Mouse (Mus musculus) hindbrain, embryonic 11.5 days (tissue): ENCODE measurements around the gene Ndufb3. TPM values are rescaled to one million over a fixed set of nuclear protein-coding genes. Genes with fewer than 3 reads are reported as not detected.
A peak's percentile ranks its signal among the peaks of the same experiment; 100 is the strongest.

Source experiments
- ATAC-seq: fragments of 200-750 bp; cut with Nextera tagmentation; 2 replicates; pipeline ENCODE4 v1.8.0; 2017; ENCODE audit warnings: mild to moderate bottlenecking, moderate TSS enrichment, moderate library complexity; ENCODE audit not compliant: low FRiP score
- DNase-seq: peaks from one replicate; pipeline ENCODE4 v3.0.0-alpha.2; 2015; ENCODE audit warnings: low spot score
- H3K27ac ChIP-seq: fragments of 300-500 bp; sonication (generic); 2 replicates; pipeline ENCODE4 v1.5.1; 2014; ENCODE audit warnings: mild to moderate bottlenecking, low read depth, low read length
- H3K27me3 ChIP-seq: fragments of 300-500 bp; sonication (generic); 2 replicates; pipeline ENCODE4 v1.6.1; 2014; ENCODE audit warnings: mild to moderate bottlenecking, low read length, moderate library complexity, mixed read lengths; ENCODE audit not compliant: control insufficient read depth, insufficient read depth
- H3K36me3 ChIP-seq: fragments of 300-500 bp; sonication (generic); 2 replicates; pipeline ENCODE4 v1.6.1; 2014; ENCODE audit warnings: mild to moderate bottlenecking, low read length, moderate library complexity, mixed read lengths; ENCODE audit not compliant: control insufficient read depth, insufficient read depth
- H3K4me1 ChIP-seq: fragments of 300-500 bp; sonication (generic); replicated peaks from 2 replicates; pipeline ENCODE4 v1.6.1; 2014; ENCODE audit warnings: low read length, mixed read lengths; ENCODE audit not compliant: control insufficient read depth, insufficient read depth
- H3K4me2 ChIP-seq: fragments of 300-500 bp; sonication (generic); replicated peaks from 2 replicates; pipeline ENCODE4 v1.6.1; 2014; ENCODE audit warnings: mild to moderate bottlenecking, low read depth, low read length
- H3K4me3 ChIP-seq: fragments of 300-500 bp; sonication (generic); 2 replicates; pipeline ENCODE4 v1.5.1; 2014; ENCODE audit warnings: low read depth, low read length
- H3K9ac ChIP-seq: fragments of 300-500 bp; sonication (generic); 2 replicates; pipeline ENCODE4 v1.6.1; 2014; ENCODE audit warnings: low read depth, low read length
- H3K9me3 ChIP-seq: fragments of 300-500 bp; sonication (generic); 2 replicates; pipeline ENCODE4 v1.6.1; 2016; ENCODE audit warnings: low read length; ENCODE audit not compliant: control insufficient read depth
- WGBS: fragments of 180-500 bp; shearing (Covaris S2); extraction: QIAGEN DNeasy Blood & Tissue Kit; methylation state at CpG from one replicate; pipeline ENCODE4 v1.1.7; 2014; 5-methylcytosine and 5-hydroxymethylcytosine counted together
- polyA plus RNA-seq: library from polyadenylated mRNA; unstranded; fragments of >200 nt; fragmentation: Nextera tagmentation; extraction: Ambion mirVana; gene quantifications from 2 replicates; pipeline ENCODE4 v1.2.1, GENCODE M21; 2014

Gene Ndufb3
- polyA plus RNA-seq, 1 experiment from 2014 or later = 150 TPM

DNA sequence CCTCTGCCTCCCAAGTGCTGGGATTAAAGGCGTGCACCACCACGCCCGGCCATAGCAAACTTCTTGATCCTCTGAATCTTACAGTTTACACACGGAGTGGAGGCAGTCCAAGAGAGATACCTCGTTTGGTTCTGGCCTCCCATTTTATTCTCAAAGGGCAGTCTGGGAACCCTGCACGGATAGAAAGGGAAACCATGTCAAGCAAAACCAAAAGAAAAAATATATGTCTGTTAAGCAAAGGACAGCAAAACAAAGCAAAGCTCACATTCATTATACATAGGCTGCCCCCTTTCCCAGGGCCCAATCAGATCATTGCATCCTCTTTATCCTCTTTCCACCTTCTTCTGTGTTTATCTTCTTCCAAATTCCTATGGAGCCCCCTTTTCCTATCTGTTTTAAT, 27.6 kb downstream of the Ndufb3 start:
- Histone ChIP-seq H3K27ac (no peak overlapping the region), H3K4me1 (no peaks in the 10 kb centered on the region), H3K4me2 (no peak overlapping the region), H3K9me3 (no peaks in the 10 kb centered on the region), H3K36me3 (no peaks in the 10 kb centered on the region), H3K27me3 (no peaks in the 10 kb centered on the region), H3K4me3 (no peak overlapping the region), H3K9ac (no peak overlapping the region)
- ATAC-seq (no peak), DNase-seq (peak; percentile 13)
- 89% methylated on average over 6 of the region's 6 CpGs for WGBS

DNA sequence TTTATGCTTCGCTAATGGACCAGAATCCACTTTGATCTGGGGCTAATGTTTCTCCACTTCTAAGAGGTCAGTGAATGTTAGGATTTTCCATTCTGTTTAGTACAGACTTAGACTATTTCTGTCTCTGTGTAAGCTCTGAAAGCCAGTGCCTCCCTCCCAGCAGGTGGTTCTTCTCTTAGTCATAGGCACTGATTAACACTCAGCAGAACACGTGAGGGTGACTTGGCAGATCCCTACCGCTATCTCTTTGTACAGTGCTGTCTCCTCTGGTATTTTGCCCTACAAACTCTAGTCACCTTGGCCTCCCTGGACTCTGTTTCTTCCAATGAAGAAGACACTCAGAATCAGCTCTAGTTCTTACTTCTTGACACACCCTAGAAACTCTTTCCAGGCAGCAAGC, 28.2 kb downstream of the Ndufb3 start:
- DNase-seq (no peak), ATAC-seq (no peak)
- H3K27ac ChIP-seq = no peak overlapping the region
- no peaks in the 10 kb centered on the region for H3K4me1 ChIP-seq
- H3K36me3 ChIP-seq = no peaks in the 10 kb centered on the region
- H3K9me3 ChIP-seq = no peaks in the 10 kb centered on the region
- no peak overlapping the region for H3K4me3 ChIP-seq
- no peaks in the 10 kb centered on the region for H3K27me3 ChIP-seq
- H3K9ac ChIP-seq = no peak overlapping the region
- no peak overlapping the region for H3K4me2 ChIP-seq
- WGBS = 80% methylated on average over 3 of the region's 3 CpGs

DNA sequence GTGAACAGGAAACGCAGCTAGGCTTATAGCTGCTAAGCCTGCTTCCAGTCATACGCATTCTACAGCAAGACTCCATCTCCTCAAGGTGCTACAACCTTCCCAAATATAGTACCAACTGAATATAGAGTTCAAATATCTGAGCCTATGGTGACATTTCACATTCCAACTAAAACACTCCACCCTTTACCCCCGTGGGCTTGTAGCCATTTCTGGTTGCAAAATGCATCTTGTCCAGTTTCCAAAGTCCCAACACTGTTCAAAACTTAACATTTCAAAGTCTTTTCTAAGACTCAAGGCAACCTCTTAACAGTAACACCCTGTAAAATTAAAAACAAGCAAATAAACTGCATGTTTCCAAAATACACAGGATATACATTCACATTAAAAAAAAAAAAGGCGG, 29.0 kb downstream of the Ndufb3 start:
- DNase-seq (no peak), ATAC-seq (no peak)
- Histone ChIP-seq H3K4me2 (no peak overlapping the region), H3K27me3 (no peaks in the 10 kb centered on the region), H3K27ac (no peak overlapping the region), H3K9ac (no peak overlapping the region), H3K4me1 (no peaks in the 10 kb centered on the region), H3K9me3 (no peaks in the 10 kb centered on the region), H3K4me3 (no peak overlapping the region), H3K36me3 (no peaks in the 10 kb centered on the region)
- 82% methylated on average over 4 of the region's 4 CpGs for WGBS

DNA sequence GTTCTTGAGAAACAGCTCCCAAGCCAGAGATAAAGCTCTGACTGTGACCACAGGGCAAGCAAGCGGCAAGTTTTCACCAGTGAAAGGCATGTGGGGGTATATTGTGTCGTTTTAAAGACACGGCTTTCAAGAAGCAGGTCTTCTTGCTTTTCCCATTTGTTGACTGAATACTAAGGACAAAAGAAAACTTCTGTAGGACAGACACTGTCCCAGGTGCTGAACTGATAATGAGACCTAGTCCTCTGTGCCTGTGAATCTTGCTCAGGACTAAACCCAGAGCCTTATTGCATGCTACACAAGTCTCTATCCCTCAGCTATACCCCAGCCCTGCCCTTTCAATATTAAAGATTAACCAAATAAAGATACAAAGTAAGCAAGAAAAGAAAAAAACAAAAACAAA, 30.0 kb downstream of the Ndufb3 start:
- no peak overlapping the region for H3K27ac ChIP-seq
- H3K4me1 ChIP-seq = no peaks in the 10 kb centered on the region
- H3K36me3 ChIP-seq = no peaks in the 10 kb centered on the region
- H3K9ac ChIP-seq = no peak overlapping the region
- ATAC-seq (no peak), DNase-seq (no peak)
- no peak overlapping the region for H3K4me3 ChIP-seq
- no peaks in the 10 kb centered on the region for H3K9me3 ChIP-seq
- no peak overlapping the region for H3K4me2 ChIP-seq
- 71% methylated on average over 3 of the region's 3 CpGs for WGBS
- H3K27me3 ChIP-seq = no peaks in the 10 kb centered on the region

DNA sequence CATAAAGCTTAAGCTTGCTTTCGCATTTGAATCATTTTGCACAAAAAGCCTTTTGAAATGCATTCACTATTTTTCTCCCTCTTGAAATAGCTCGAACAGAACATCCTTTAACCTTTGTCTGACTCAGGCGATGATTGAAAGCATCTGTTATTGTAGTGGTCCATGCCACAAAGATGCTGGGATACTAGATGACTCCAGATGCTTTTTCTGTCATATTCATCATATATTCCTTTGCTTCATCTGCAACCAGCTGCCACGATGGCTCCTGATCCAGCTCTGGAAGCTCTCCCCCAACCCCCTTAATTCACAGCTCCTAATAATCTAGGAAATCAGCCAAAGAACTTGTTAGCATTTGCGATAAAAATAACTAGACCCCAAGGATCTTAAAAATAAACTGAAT, 30.9 kb downstream of the Ndufb3 start:
- Histone ChIP-seq H3K9me3 (no peaks in the 10 kb centered on the region), H3K9ac (no peak overlapping the region), H3K4me3 (no peak overlapping the region), H3K27ac (no peak overlapping the region), H3K4me2 (no peak overlapping the region), H3K27me3 (no peaks in the 10 kb centered on the region), H3K4me1 (no peaks in the 10 kb centered on the region), H3K36me3 (no peaks in the 10 kb centered on the region)
- no peak for ATAC-seq
- 68% methylated on average over 5 of the region's 5 CpGs for WGBS
- no peak for DNase-seq

DNA sequence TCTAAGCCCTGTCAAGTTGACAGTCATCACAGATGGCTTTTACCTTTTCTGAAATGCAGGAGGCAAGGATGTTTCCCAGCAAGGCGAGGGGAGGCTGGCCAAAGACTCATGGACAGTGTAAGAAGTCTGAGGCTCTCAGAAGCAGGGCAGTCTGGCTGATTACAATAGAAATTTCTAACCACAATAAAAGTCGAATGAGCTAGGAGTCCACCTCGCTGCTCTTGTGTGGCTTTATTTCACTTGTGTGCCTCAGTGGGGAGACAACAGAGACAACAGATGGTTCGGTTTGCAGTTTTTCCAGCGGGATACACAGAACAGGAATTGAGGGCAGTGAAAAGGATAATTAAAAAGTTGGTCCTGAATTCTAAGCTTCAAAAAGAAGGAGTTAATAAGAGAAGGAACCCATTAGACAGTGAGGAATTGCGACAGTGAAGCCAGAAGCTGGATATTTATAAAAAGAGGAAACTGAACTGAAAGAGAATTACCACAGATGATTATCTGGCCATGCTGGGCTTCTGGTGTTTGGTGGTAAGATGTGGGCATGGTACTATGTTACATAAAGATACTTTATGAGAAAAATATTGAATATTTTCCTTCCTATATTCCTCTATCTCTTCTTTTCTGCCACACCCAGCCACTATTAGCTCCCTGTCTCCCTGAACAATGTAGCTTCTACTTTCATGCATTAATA, 31.9 kb downstream of the Ndufb3 start:
- no peaks in the 10 kb centered on the region for H3K9me3 ChIP-seq
- no peak overlapping the region for H3K4me3 ChIP-seq
- ATAC-seq (no peak), DNase-seq (no peak)
- H3K4me1 ChIP-seq = no peaks in the 10 kb centered on the region
- WGBS = 81% methylated on average over 6 of the region's 6 CpGs
- no peaks in the 10 kb centered on the region for H3K36me3 ChIP-seq
- no peaks in the 10 kb centered on the region for H3K27me3 ChIP-seq
- no peak overlapping the region for H3K27ac ChIP-seq
- no peak overlapping the region for H3K9ac ChIP-seq
- H3K4me2 ChIP-seq = no peak overlapping the region

DNA sequence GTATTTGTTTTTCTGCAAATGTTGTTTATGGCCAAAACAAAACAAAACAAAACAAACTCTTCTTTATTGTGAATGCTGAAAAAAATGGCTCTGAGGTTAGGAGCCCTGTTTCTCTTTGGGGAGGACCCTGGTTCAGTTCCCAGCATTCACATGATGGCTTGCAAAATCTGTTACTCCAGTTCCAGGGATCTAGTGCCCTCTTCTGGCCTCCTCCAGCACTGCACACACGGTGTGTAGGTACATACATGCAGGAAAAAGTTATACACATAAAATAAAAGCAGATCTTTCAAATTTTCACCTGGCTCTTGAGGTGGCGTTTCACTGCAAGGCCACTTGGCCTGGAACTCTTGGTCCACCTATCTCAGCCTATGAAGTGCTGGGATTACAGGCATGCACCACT, 32.6 kb downstream of the Ndufb3 start:
- no peaks in the 10 kb centered on the region for H3K9me3 ChIP-seq
- H3K36me3 ChIP-seq = no peaks in the 10 kb centered on the region
- H3K27ac ChIP-seq = no peak overlapping the region
- H3K27me3 ChIP-seq = no peaks in the 10 kb centered on the region
- DNase-seq (no peak), ATAC-seq (no peak)
- 86% methylated on average over 2 of the region's 2 CpGs for WGBS
- no peaks in the 10 kb centered on the region for H3K4me1 ChIP-seq
- no peak overlapping the region for H3K4me2 ChIP-seq
- no peak overlapping the region for H3K4me3 ChIP-seq
- H3K9ac ChIP-seq = no peak overlapping the region

DNA sequence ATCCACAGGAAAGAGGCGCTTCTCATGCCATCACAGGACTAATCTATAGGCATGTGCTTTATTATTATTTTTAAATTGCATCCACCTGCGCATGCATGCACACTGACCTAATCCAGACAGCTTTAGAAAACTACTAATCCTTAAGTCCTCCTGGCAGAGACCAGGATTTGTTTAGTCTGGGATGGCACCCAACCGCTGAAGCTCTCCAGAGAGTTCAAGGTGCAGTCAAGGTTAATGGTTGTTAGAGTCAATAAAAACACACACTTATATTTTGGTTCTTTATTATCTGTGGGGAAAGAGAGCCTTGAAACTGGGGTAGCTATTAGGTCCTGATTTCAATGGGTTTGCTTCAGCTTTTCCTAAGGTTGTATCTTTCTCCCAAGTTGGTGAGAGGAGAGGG, 35.1 kb downstream of the Ndufb3 start:
- Histone ChIP-seq H3K9ac (no peak overlapping the region), H3K27ac (no peak overlapping the region), H3K36me3 (no peaks in the 10 kb centered on the region), H3K27me3 (no peaks in the 10 kb centered on the region), H3K9me3 (no peaks in the 10 kb centered on the region), H3K4me2 (no peak overlapping the region), H3K4me3 (no peak overlapping the region), H3K4me1 (no peaks in the 10 kb centered on the region)
- ATAC-seq (no peak), DNase-seq (no peak)
- WGBS = 86% methylated on average over 3 of the region's 3 CpGs

DNA sequence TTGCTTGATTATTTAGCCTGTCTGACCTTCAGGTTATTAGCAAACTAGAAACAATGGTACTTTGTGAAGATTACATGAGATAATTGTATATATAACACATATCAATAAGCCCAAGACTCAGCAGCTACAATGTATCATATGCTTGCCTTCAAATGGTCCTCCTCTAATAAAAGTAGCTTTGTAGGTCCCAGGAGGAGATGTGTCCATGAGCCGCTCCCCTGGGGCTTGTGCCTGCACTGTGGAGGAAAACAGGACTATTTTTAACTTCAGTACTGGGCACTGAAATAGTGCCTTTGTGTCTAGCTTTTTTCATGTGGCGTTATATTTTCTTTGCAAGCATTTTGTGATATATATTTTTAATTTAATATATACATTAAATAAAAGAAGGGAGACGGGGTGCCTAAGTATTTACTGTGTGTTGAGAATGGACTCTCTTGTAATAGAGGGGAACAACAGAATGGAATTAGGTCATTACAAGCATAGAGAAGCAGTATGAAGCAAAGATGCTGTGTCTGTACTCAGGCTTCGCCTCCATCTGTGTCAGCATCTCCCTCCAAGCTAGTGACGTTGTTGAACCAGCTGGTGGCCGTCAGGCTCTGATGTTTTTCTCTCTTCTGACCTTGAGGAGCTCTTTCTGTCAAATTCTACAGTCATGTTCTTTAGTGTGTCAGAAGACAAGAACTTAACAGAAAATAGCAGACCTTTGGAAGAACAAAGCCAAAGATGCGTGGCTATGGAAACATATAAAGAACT, 36.0 kb downstream of the Ndufb3 start:
- H3K4me2 ChIP-seq = no peak overlapping the region
- H3K4me1 ChIP-seq = no peaks in the 10 kb centered on the region
- H3K9ac ChIP-seq = no peak overlapping the region
- DNase-seq (no peak), ATAC-seq (no peak)
- no peaks in the 10 kb centered on the region for H3K27me3 ChIP-seq
- 75% methylated on average over 7 of the region's 7 CpGs for WGBS
- H3K27ac ChIP-seq = no peak overlapping the region
- H3K9me3 ChIP-seq = no peaks in the 10 kb centered on the region
- no peak overlapping the region for H3K4me3 ChIP-seq
- H3K36me3 ChIP-seq = no peaks in the 10 kb centered on the region
